Mouse (Mus musculus): ENCODE results near the gene Rsbn1.

DNA sequence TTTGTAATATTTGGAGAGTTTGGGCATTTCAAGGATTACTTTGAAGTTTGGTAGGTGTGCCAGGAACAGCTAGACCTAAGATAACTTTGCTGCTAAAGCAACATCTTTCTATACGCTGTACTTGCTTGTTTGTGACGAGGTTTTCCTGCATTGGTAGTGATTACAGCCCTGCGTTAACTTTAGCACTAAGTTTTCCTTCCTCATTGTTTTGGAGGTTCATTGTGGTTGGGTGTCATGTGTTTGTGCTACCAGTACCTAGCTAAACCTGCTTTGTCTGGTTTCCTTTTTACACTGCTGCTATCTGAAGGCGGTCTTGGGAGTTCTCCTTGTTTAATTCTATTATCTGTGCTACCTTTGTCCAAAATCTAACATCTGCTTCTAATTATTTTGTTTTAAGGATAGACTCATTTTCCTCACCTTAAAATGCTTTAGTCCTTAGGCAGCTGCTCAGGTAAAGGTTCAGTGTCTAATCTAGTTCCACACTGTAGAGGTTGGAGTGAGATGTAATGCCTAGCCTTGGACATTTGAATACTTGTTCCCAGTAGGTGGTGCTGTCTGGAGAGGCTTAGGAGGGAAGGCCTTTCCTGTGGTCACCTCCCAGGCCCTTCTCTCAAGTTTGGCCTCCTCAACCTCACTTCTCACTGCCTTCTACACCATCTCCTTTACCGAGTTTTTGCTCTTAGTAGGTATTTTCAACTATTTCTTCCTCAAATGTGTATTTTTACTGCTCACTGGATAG, 96.2 kb downstream of the Rsbn1 start:
- no peak for TF ChIP-seq MAX (IDR thresholded peaks at IDR 0.05)
- no peak for TF ChIP-seq CTCF (IDR thresholded peaks at IDR 0.05; ENCODE audit: control insufficient read depth, insufficient read depth, insufficient read length)
- no peak for TF ChIP-seq MYOG (IDR thresholded peaks at IDR 0.05; ENCODE audit: control insufficient read depth, extremely low read depth, insufficient read length)
